Mouse (Mus musculus): ENCODE data around the gene Orc5.

- TF ChIP-seq EP300 (IDR thresholded peaks at IDR 0.05; ENCODE audit: low read length) (no peak), MAX (IDR thresholded peaks at IDR 0.05; ENCODE audit: low read length) (no peak), KAT2A (IDR thresholded peaks at IDR 0.05; ENCODE audit: insufficient replicate concordance, low read length) (no peak), ETS1 (conservative IDR thresholded peaks at IDR 0.05; ENCODE audit: low read depth, low read length) (no peak), CTCF (conservative IDR thresholded peaks at IDR 0.05 in 1 of 2, IDR thresholded peaks at IDR 0.05 in 1 of 2; ENCODE audit: low read depth in 2 of 2, low read length in 2 of 2) (no peak), POLR2A (IDR thresholded peaks at IDR 0.05; ENCODE audit: low read depth, low read length) (no peak), USF2 (conservative IDR thresholded peaks at IDR 0.05; ENCODE audit: low read depth, low read length) (no peak), MAZ (IDR thresholded peaks at IDR 0.05; ENCODE audit: low read depth, low read length) (no peak), MEF2A (IDR thresholded peaks at IDR 0.05; ENCODE audit: borderline replicate concordance, low read depth, low read length) (no peak), GABPA (IDR thresholded peaks at IDR 0.05; ENCODE audit: insufficient replicate concordance, low read depth, low read length) (no peak)
These were observed 39.2 kb upstream of the Orc5 start for GRCm38 (mm10) chr5:22589370-22589966.

All from CH12.LX (cell line).